Mouse (Mus musculus): ENCODE measurements at regions not wholly inside any gene's neighbourhood (a gene's known extent, or its start where the extent isn't known, plus 50 kb on each side); places are given as distances from the start of the nearest gene placed in this dataset.
A peak's percentile ranks its signal among the peaks of the same experiment; 100 is the strongest.

DNA sequence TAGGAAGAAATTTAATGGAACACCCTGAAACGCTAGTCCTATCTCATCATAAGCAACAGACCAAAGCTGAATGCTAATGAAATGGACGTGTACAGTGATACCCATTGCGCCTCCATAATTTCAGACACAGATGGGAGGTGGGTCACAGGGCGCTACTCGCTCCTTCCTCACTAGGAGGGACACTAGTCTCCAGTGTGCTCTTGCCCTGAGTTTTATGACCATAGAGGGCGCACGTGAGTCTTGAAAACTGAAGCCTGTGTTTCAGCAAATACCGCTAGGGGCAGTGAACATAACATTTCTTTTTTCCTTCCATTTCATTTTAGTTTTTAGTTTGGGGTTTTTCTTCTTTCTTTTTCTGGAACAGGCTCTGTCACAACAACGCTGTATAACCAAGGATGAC lies 200.3 kb downstream of the Grb14 start:
- peak; percentile 15; the same call in 1 of the 2 replicates for TF ChIP-seq CTCF (IDR thresholded peaks at IDR 0.05; ENCODE audit: low read depth)
- no peak for TF ChIP-seq EP300 (optimal IDR thresholded peaks at IDR 0.05)
